Mouse (Mus musculus) heart, postnatal 0 days (tissue): ENCODE data around the gene Gsto1. TPM values are rescaled to one million over a fixed set of nuclear protein-coding genes. Genes with fewer than 3 reads are reported as not detected.
A peak's percentile ranks its signal among the peaks of the same experiment; 100 is the strongest.
"Not testable (repeated sequence)": the region's sequence is repeated elsewhere in the genome, so short reads cannot be mapped to it uniquely, and the experiment has no call there.

Experiments
- ATAC-seq: fragments of 200-750 bp; cut with Nextera tagmentation; 2 replicates; pipeline ENCODE4 v1.8.0; 2017; ENCODE audit warnings: low read depth, moderate number of reproducible peaks, moderate library complexity; ENCODE audit not compliant: insufficient read depth
- DNase-seq: peaks from one replicate; pipeline ENCODE4 v3.0.0-alpha.2; 2016; ENCODE audit warnings: low spot score
- H3K27ac ChIP-seq: fragments of 300-500 bp; sonication (generic); 2 replicates; pipeline ENCODE4 v1.5.1; 2014; ENCODE audit warnings: low read depth, mild to moderate bottlenecking
- H3K27me3 ChIP-seq: fragments of 300-500 bp; sonication (generic); 2 replicates; pipeline ENCODE4 v1.6.1; 2014; ENCODE audit warnings: low read length, mixed read lengths; ENCODE audit not compliant: control insufficient read depth, insufficient read depth
- H3K36me3 ChIP-seq: fragments of 300-500 bp; sonication (generic); replicated peaks from 2 replicates; pipeline ENCODE4 v1.6.1; 2014; ENCODE audit warnings: low read length, mixed read lengths; ENCODE audit not compliant: control insufficient read depth, insufficient read depth
- H3K4me1 ChIP-seq: fragments of 300-500 bp; sonication (generic); 2 replicates; pipeline ENCODE4 v1.6.1; 2014; ENCODE audit warnings: antibody characterized with exemption; ENCODE audit not compliant: control insufficient read depth, insufficient read depth
- H3K4me2 ChIP-seq: fragments of 300-500 bp; sonication (generic); 2 replicates; pipeline ENCODE4 v1.6.1; 2014; ENCODE audit warnings: low read depth, mild to moderate bottlenecking, low read length, moderate library complexity
- H3K4me3 ChIP-seq: fragments of 300-500 bp; sonication (generic); 2 replicates; pipeline ENCODE4 v1.5.1; 2014; ENCODE audit warnings: low read depth, low read length
- H3K9ac ChIP-seq: fragments of 300-500 bp; sonication (generic); replicated peaks from 2 replicates; pipeline ENCODE4 v1.6.1; 2014; ENCODE audit warnings: low read depth, low read length, mixed read lengths
- H3K9me3 ChIP-seq: fragments of 300-500 bp; sonication (generic); replicated peaks from 2 replicates; pipeline ENCODE4 v1.6.1; 2016; ENCODE audit warnings: low read length; ENCODE audit not compliant: control insufficient read depth
- CTCF ChIP-seq: IDR thresholded peaks from 2 replicates; pipeline ENCODE4 v1.5.1; 2016; ENCODE audit warnings: antibody characterized with exemption, control low read depth, low read depth
- EP300 ChIP-seq: IDR thresholded peaks from 2 replicates; pipeline ENCODE4 v1.6.1; 2016; ENCODE audit warnings: antibody characterized with exemption, low read depth
- WGBS: fragments of 180-500 bp; shearing (Covaris S2); extraction: QIAGEN DNeasy Blood & Tissue Kit; methylation state at CpG from one replicate; pipeline ENCODE4 v1.1.7; 2014; 5-methylcytosine and 5-hydroxymethylcytosine counted together
- polyA plus RNA-seq: library from polyadenylated mRNA; unstranded; fragments of >200 nt; fragmentation: Nextera tagmentation; extraction: Ambion mirVana; gene quantifications from 2 replicates; pipeline ENCODE4 v1.2.1, GENCODE M21; 2015
- total RNA-seq: library from RNA; depleted of rRNA; stranded (reverse); fragments of >200 nt; gene quantifications from 2 replicates; pipeline ENCODE4 v1.2.3, GENCODE M21; 2014; ENCODE audit warnings: low replicate concordance

Gene Gsto1
- total and polyA plus RNA-seq, 2 experiments from 2014 or later, result 127 to 146 TPM

- ATAC-seq, result no peak
- peaks cover 9% of the 10 kb centered on the region; the same call in 1 of the 2 replicates for H3K4me1 ChIP-seq
- no peak overlapping the region for H3K9ac ChIP-seq
- H3K9me3 ChIP-seq, result no peaks in the 10 kb centered on the region
- 80% methylated on average over 3 of the region's 3 CpGs for WGBS
- H3K4me3 ChIP-seq, result no peak overlapping the region
- no peaks in the 10 kb centered on the region for H3K27me3 ChIP-seq
- H3K27ac ChIP-seq, result no peak overlapping the region
- H3K36me3 ChIP-seq, result no peaks in the 10 kb centered on the region
- no peak for DNase-seq
- TF ChIP-seq EP300 (no peak), CTCF (no peak)
- H3K4me2 ChIP-seq, result no peak overlapping the region
Observed at GRCm38 (mm10) chr19:47849735-47850134, 5.0 kb upstream of the Gsto1 start.

- H3K36me3 ChIP-seq, H3K9me3 ChIP-seq, DNase-seq, H3K4me3 ChIP-seq, H3K27ac ChIP-seq, H3K9ac ChIP-seq, H3K4me2 ChIP-seq, ATAC-seq, H3K27me3 ChIP-seq: not testable (repeated sequence)
- WGBS, result 78% methylated on average over 3 of the region's 3 CpGs
- H3K4me1 ChIP-seq, result peaks cover 16% of the 10 kb centered on the region; the same call in 1 of the 2 replicates
Observed at GRCm38 (mm10) chr19:47852131-47852530, 2.6 kb upstream of the Gsto1 start.

DNA sequence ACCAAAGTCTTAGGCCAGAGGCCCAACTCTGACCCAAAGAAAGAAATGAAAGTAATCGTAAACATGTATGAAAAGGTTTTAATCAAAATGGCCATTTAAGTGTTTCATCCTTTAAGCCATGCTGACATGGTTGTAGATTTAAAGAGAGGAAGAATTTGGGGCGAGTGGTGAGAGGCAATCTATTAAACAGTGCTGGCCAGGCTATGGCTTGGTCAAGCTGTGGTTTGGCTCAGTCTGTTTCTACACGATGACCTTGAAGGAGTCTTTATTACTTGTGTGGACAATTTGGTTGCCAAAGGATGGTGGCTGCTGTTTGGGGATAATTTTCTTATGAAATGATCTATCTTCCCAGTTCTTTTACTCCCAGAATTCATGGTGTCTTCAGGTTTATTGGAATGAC, 1.7 kb upstream of the Gsto1 start:
- Histone ChIP-seq H3K9ac (no peak overlapping the region), H3K9me3 (no peaks in the 10 kb centered on the region), H3K36me3 (0 out of 2 replicates have a peak, but pooled peaks cover 3% of the 10 kb centered on the region), H3K4me2 (no peak overlapping the region), H3K27me3 (no peaks in the 10 kb centered on the region), H3K4me3 (no peak overlapping the region), H3K27ac (no peak overlapping the region), H3K4me1 (peaks cover 16% of the 10 kb centered on the region; the same call in 1 of the 2 replicates)
- WGBS, result 89% methylated on average over 3 of the region's 3 CpGs
- no peak for TF ChIP-seq EP300
- no peak for TF ChIP-seq CTCF
- DNase-seq (no peak), ATAC-seq (no peak)

- H3K27ac ChIP-seq, result peak overlapping the region; percentile 61
- DNase-seq (peak; percentile 67), ATAC-seq (peak; percentile 48)
- H3K36me3 ChIP-seq, result peaks cover 8% of the 10 kb centered on the region; the same call in 1 of the 2 replicates
- peak overlapping the region; percentile 60 for H3K4me3 ChIP-seq
- TF ChIP-seq EP300 (no peak), CTCF (no peak)
- H3K4me1 ChIP-seq, result peaks cover 16% of the 10 kb centered on the region; the same call in 1 of the 2 replicates
- 13% methylated on average over 13 of the region's 13 CpGs for WGBS
- peak overlapping the region; percentile 96 for H3K4me2 ChIP-seq
- H3K27me3 ChIP-seq, result no peaks in the 10 kb centered on the region
- H3K9me3 ChIP-seq, result no peaks in the 10 kb centered on the region
- peak overlapping the region; percentile 75; the same call in 1 of the 2 replicates for H3K9ac ChIP-seq
Observed at GRCm38 (mm10) chr19:47853951-47854795, 597 bp upstream of the Gsto1 start.

GRCm38 (mm10) chr19:47857957-47858942, 3.5 kb downstream of the Gsto1 start:
- H3K9ac ChIP-seq, result no peak overlapping the region
- no peak for DNase-seq
- H3K4me1 ChIP-seq, result peaks cover 16% of the 10 kb centered on the region; the same call in 1 of the 2 replicates
- H3K4me2 ChIP-seq, result no peak overlapping the region
- ATAC-seq, result no peak
- H3K9me3 ChIP-seq, result no peaks in the 10 kb centered on the region
- no peak overlapping the region for H3K4me3 ChIP-seq
- TF ChIP-seq CTCF (no peak), EP300 (no peak)
- 78% methylated on average over 18 of the region's 18 CpGs for WGBS
- no peaks in the 10 kb centered on the region for H3K27me3 ChIP-seq
- peaks cover 26% of the 10 kb centered on the region for H3K36me3 ChIP-seq
- no peak overlapping the region for H3K27ac ChIP-seq
